Mouse (Mus musculus) right cerebral cortex, postnatal 36 days (tissue): Measurements from ENCODE around the gene Ppm1e.

Experiments used
- DNase-seq, 2 experiments: peaks; one replicate each; pipeline ENCODE4 v3.0.0; 2022; ENCODE audit warnings: low spot score in 2 of 2, mixed read lengths in 1 of 2

The Ppm1e gene

DNA sequence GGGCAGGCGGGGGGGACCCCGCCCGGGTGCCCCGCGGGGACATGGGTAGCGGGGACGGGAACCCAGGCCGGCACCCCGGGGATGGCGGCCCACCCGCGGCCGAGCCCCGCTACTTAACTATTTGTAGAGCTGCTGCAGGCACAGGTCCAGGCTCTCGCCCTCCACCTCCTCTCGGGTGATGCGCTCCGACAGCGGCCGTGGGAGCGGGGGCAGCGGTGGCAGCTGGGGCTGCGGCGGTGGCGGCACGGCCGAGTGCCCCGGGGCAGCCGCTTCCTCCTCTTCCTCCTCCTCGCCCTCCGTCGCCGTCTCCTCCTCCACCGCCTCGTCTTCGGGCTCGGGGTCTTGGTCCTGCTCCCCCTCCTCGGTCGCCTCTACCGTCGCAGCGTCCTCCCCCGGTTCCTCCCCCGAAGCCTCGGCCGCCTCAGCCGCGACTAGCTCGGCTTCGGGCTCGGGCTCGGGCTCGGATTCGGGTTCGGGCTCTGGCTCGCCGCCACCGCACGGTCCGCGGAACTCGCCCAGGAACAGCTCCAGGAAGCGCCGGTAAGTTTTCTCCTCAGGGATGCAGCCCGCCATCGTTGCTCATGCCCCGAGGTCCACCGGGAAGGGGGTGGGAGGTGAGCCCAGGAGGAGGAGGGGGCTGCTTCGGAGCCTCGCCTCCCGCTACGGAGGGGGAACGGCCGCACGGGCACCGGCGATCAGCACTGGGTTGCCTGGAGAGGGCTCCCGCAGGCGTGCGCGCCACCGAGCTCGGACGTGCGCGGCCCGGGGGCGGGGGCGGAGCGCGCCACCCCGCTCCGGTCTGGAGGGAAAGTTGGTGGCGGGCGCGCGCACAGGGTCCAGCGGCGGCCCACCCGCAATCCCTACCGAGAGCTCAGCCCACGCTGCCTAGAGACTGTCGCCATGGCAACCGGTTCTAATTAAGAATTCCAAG, at the start of gene Ppm1e:
Gene Ppm1e (minus strand): TSS at position 693 of the 931 bp plus-strand sequence.
- peak; percentile 77 to 80 for DNase-seq

DNA sequence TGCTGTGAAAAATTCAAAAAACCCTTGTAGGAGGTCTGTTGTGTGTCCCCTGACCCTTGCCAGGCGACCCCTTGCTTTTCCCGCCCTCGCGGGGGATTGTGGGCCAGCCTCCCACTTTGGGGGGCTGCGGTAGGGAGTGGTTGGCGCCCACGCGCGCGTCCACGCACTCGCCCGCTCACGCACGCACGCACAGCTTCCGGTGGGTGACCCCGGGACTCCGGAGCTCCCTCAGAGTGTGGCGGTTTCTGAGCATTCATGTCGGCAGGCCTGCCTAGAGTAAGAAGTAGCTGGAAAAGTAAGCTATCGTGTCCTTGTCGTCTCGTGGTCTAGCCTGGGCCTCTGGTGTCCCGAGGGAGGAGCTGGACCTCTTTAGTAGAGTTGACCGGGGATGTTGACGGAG, 46.1 kb upstream of the Ppm1e start, which contains the start of the genes Rad51c and Tex14:
Gene Rad51c (minus strand): TSS at position 79 of the 400 bp plus-strand sequence.
Gene Tex14 (plus strand): TSS at position 190 of the 400 bp plus-strand sequence.
- DNase-seq = peak in 1 of 2 experiments; percentile 6

DNA sequence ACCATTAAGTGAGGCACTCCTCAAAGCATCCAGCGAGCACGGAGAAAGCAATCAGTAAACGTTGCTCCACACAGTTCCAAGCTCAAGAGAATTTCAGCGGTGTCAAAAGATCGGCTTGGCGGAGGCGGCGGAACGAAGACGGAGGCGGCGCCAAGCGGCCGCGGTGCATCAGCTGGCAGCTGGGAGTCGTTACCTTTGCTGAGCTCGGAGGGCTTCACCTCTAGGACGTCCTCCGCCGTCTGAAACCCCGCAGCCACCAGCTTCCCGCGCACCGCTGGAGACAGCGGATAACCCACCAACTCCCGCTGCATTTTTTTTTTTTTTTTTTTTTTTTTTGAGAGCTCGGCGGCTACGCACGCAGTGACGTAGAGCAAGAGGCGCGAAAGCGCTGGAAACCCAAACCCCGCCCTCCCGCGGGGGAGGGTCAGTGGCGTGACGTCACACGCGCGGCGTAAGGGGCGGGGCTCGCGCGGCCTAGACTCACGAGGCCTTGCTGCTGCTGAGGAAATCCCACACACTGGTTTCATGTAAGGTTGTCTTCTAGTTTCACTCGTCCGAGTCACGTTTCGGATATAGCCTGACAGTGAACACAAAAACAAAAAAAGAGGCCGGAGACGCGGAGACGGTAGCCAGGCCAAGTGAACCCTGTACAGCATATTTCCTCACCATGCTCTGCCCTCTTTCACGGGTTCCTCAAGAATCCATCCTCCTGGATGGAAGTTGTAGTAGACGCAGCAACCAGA, 45.5 kb upstream of the Ppm1e start:
- DNase-seq = peak; percentile 91 to 92

DNA sequence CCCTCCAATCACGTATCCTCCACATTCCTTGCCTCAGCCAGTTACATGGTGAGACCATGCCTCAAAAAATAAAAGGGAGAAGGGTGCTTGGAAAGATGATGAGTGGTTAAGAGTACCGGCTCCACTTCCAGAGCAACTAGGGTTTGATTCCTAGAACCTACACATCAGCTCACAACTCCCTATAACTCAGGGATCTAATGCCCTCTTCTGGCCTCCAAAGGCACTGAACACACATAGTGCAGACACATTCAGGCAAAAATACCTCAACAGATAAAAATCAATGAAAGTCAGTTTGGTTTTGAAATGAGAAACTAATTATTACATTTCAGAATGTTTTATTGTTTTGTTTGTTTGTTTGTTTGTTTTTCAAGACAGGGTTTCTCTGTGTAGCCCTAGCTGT, 39.6 kb upstream of the Ppm1e start:
- no peak for DNase-seq

DNA sequence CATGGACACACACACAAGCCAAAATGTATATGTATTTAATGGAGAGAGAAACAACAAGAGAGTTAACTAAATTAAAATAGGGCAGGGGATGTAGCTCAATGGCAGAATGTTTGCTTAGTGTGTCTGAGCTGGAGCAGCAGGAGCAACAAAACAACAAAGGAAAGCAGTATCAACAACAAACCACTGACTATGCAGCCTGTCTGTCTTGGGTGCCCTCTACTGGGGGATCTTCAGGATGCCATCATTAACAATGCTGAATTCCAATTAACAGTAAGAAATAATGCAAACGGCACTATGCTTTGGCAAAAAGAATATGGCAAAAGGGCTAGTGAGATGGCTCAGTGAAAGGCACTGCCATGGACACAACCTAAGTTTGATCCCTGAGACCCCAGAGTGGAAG, 35.0 kb upstream of the Ppm1e start:
- peak in 1 of 2 experiments; percentile 11 for DNase-seq

DNA sequence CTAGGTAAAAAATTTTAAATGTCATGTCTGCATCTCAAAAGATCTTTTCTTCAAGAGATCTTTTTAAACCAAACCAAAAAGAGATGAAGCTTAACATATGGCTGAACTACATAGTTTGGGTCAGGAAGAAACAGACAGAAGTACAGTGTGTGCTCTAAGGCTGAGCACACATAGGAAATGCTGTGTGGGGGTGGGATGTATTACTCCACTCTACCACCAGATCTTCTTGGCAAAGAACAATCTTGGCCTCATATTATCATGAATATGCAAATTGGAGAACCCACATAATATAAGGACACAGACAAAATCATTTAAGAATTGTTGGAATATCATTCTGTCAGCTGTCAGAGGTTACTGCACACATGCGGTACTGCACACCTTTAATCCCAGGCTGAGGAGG, 26.9 kb upstream of the Ppm1e start:
- peak in 1 of 2 experiments; percentile 28 for DNase-seq

DNA sequence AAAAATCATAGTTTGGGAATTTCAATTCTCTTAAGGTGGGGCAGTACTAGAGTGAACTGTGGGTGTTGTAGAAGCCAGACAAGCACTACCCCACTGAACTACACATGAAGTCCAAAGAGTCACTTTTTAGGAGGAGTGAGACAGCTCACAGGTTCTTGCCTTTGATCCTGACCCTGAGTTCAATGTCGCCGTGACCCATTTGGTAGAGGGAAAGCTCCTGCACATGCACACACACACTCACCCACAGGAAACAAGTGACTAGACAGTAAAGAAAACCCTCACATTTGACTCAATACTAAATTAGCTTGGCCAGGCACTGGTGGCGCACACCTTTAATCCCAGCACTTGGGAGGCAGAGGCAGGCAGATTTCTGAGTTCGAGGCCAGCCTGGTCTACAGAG, 25.7 kb upstream of the Ppm1e start:
- no peak for DNase-seq

DNA sequence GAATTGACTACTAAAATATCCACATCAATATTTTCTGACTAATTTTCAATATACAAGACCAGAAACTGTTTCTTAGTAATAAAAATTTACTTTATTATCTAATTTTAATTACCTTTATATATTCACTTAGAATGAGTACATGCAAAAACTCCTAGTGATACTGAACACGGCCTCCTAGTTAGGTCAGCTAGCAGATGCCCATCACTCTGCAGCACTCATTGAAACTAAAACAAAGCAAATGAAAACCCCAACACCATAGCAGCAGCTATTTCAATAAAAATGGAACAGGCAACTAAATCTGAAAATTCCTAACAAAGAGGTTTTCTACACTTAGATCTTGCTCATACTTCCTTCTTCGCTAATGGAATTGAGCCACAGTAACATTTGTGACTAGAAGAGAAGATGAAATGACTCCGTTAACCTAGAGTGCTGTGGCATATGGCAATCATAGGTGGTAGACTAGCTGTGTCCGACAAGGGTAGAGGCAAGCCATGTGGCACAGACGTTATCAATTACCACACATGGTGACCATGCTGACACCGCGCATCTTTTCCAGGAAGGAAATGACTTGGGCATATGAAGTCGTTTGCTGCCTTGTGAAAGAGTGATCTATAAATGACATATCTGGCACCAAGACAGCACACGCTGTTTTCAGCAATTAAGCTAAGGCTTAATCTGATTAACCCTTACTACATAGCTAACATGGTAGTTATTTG, 9.2 kb upstream of the Ppm1e start:
- no peak for DNase-seq

DNA sequence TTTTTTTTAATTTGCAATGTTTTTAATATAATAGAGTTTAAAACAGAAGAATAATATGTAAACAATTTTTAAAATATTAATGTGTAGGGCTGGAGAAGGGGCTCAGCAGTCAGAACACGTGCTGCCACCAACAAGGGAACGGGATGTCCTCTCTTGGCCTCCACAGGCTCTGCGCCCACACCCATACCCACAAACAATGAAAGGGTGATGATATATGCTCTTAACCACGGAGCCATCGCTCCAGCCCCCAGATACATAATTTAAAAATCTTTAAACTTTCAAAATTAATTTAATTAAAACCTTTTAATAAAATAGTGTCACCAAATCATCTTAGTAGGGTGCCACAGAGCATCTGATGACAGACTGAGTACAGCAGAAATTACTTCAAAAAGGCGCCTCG, 8.2 kb upstream of the Ppm1e start:
- DNase-seq = no peak

DNA sequence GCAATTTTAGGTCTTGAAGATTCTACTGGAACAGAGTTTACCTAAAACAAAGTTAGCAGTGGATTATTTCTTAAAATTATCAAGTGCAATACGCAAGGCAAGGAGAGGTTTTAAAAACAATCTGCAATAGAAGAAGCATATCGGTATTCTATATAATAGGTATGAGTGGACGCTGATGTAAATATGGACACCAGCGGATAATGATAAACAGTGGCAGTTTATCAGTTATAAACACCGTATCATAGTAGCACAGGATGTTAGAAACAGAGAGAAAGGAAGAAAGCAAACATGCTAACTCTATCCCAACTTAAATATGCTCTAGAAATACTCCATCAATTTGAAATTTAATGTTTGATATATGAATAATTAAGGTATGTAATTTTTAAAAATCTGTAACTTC, 6.3 kb upstream of the Ppm1e start:
- no peak for DNase-seq

DNA sequence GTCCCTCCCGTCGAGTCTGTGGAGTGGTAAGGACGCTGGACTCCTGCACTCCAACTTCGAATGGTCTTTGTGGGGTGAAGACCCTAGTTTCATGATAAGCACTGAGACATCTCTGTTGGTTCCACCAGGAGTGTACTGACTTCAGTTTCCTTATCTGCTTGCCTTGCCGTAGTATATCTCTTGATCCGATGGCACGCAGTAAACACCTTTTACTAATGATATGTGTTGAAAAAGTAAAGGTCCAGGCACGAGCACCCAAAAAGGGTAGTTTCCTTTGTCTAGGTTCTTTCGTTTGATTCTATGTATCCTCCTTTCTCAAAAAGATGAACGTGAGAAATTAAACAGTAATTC, 414 bp upstream of the Ppm1e start:
- no peak for DNase-seq

DNA sequence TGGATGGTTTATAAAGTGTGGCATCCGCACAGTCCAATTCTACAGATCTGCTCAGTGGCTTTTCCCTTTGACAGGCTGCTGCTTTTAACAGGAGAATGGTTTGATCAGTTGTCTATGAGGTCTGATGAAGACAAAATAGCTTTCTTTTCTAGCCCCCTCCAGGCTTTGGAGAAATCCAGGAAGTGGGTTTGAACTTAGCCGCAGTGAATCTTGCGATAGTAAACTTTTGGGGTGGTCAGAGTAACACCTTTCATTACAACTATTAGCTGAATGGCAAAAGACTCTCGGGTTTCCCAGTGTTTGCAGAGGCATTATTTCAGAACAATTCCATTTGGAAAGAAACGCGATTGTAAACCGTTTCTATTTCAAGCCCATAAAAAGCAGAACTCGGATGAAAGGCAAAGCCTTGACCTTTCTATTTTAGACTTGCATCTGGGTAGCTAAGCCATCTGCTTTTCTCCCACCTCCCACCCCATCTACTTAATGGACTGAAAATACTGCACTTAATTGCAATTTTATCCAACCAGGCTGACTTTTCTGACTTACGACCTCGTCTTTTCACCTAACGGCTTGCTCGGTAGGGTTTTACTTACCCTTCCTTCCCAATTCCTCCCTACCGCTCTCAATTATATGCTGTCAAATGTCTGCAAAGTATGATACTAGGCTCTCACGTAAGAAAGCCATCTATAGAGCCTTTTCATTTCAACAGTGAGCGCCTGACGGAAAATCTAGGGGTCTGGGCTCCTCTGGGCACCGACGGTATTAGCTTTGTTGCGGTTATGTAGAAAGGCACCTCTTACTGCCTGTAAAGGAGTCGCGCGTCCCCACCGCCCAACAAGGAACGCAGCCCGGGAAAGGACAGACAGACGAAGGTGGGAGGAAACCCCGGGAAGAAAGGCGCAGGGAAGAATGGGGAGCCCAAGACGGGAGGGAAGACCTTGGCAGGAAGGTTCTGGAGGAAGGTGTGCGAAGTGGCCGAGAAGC, 1.2 kb downstream of the Ppm1e start:
- DNase-seq = no peak

DNA sequence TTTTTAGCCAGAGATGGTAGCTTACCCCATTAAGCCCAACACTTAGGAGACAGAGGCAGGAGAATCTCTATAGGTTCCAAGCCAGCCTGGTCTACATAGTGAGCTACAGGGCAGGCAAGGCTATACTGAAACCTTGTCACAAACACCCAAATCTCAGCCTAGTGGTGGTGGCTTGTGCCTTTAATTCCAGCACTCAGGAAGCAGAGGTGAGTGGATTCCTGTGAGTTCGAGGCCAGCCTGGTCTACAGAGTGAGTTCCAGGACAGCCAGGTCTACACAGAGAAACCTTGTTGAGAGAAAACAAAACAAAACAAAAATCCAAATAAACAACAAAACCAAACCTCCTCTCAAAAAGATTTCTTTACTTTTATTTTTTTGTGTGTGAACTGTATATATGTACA, 4.0 kb downstream of the Ppm1e start:
- DNase-seq = no peak

DNA sequence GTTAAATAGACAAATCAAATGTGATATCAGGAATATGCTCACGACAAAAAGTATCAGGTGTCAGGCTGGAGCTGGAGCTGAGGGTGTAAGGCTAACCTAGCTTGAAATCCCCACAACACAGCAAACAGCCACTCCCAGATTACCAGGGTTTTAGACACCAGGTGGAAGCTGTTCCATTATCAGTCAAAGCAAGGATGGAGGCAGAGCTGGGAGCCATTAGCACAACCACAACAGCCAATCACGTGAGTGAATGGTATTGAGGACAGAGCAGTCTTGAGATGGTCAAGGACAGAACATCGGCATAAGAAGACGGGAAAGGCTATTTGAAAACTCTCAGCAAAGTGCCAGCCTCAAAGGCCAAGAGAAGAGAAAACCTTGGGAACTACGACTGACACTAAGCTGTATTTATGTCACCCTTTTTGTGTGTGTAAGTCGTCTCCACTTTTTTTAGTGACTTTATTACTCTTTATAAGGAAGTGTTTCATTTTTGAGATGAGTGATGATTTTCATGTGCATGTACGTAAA, 5.1 kb downstream of the Ppm1e start:
- no peak for DNase-seq

DNA sequence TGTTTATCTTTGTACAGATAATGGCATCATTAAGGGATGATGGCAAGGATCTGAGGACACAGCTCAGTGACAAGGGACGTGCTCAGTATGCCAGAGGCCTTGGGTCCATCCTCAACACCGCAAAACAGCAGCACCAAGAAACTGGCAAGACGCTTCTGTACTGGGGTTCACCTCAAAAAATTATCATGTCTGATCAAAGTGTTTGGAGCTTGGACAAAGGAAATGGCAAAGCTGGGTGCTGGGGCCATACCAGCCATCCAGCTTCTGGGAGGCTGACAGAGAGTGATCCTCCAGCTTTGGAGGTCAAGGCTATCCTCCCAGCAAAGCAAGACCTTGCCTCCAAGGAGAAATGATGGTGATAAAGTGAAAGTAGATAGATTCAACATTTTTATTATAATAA, 32.4 kb downstream of the Ppm1e start:
- no peak for DNase-seq

DNA sequence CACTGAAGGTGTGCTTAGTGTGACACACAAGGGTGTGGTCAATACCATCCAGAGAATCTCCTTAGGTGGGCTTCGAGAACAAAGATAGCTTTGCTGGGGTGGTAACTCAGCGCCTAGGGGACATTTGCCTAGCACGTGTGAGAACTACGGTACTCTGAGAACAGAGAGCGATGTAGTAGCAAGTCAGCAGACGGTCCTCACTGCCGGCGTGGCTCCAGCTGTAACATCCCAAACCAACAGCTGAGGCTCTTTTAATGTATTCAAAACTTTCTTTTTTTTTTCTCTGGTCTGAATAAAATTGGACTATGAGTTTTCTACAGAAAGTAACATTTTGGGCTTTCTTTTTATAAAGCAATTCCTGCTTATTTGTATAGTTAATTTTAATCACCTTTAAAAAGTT, 36.3 kb downstream of the Ppm1e start:
- no peak for DNase-seq

DNA sequence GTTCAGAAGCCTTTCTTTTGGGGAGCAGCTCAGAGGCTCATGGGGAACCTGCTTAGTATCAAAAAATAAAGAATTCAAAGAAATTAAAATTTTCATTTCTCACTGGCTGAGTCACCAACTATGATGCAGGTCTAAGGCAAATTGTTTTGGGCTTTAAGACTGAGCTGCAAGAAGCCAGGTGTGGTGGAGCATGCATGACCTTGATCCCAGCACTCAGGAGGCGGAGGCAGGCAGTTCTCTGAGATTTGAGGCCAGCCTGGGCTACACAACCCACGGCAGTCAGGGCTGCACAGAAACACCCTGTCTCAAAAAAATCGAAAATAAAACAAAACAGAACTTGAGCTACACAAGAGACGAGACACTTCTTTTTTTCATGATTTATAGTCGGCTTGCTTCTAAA, 38.8 kb downstream of the Ppm1e start:
- DNase-seq = no peak

DNA sequence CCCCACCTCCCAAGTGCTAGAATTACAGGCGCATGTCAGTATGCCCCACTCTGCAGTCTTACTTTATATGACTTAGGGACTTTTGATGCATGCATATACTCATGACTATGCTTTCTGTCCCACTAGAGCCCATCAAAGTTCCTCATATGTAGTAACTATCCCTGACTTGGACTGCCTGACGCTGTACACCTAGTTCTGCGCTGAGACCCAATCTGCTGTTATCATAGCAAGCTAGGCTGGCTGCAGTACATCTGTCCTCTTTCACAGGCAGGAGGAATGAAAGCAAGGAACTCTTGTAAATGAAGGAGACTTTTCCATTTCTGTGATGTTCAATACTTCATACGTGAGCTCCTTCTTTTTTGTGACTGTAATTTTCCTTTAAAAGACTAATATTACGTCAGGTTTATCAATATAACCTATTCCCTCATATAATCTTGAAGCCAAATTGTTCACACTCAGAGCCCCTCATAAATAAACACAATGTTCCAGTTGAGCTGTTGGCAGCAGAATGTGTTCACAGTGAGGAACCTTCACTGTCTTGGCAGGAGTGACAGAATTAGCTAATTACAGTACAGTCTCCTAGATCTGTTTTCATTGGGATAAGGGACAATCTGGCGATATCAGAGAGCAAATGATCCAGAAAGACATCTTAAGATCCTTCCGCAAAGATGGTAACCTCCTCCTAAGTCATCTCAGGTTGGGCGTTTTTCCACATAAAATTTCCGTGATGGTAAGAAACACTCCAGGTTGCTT, 39.7 kb downstream of the Ppm1e start:
- DNase-seq = no peak

DNA sequence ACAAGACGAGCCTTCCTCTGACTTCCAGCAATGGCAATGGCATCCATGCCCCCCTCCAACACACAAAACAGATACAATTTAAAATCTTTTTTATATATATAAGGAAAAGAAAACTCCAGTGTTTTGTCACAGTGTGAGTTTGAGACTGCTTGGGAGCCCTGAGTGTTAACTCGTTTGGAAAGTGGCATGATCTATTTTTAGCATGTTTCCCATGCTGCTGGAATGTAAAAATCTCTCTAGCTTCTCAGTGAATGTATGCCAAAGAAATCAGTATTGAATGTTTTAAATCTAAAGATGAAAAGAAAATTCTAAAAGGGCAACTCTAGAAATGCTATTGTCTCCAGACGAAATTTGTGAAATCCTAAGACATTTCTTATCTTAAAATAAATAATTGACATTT, 45.3 kb downstream of the Ppm1e start:
- no peak for DNase-seq

DNA sequence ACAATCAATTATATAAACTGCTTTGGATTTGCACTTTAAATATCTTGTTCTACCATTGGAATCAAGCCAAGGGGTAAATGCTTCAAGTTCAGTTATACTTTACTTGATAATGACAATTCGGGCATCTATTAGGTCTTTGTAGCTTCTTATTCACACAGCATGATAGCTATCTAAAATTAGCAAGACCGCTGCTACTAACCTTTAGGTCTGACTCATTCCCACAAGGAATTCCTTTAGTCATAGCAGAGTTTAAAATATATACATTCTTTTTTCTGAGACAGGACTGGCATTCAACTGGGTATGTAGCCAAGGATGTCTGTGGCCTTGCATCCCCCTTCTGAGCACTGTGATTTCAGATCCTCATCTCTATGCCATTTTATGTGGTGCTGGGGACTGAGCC, 48.5 kb downstream of the Ppm1e start:
- no peak for DNase-seq
